Mouse (Mus musculus) stomach, embryonic 14.5 days (tissue): Measurements from ENCODE around the gene Gm11639. TPM values are rescaled to one million over a fixed set of nuclear protein-coding genes. Genes with fewer than 3 reads are reported as not detected.

Source experiments
- ATAC-seq: fragments of 200-750 bp; cut with Nextera tagmentation; 2 replicates; pipeline ENCODE4 v1.8.0; 2017; ENCODE audit warnings: low read depth, moderate TSS enrichment; ENCODE audit not compliant: insufficient number of reproducible peaks, insufficient read depth, low FRiP score
- H3K27ac ChIP-seq: fragments of 300-500 bp; sonication (generic); 2 replicates; pipeline ENCODE4 v1.5.1; 2014; ENCODE audit warnings: mild to moderate bottlenecking, low read length, moderate library complexity, mixed read lengths
- H3K27me3 ChIP-seq: fragments of 300-500 bp; sonication (generic); 2 replicates; pipeline ENCODE4 v1.6.1; 2014; ENCODE audit warnings: low read length, control low read depth, mixed read lengths; ENCODE audit not compliant: control insufficient read depth, insufficient read depth
- H3K36me3 ChIP-seq: fragments of 300-500 bp; sonication (generic); 2 replicates; pipeline ENCODE4 v1.6.1; 2014; ENCODE audit warnings: mild to moderate bottlenecking, control low read depth, low read length, moderate library complexity, mixed read lengths; ENCODE audit not compliant: control insufficient read depth, insufficient read depth
- H3K4me1 ChIP-seq: fragments of 300-500 bp; sonication (generic); 2 replicates; pipeline ENCODE4 v1.6.1; 2014; ENCODE audit warnings: low read length, control low read depth, mixed read lengths; ENCODE audit not compliant: control insufficient read depth, insufficient read depth
- H3K4me2 ChIP-seq: fragments of 300-500 bp; sonication (generic); replicated peaks from 2 replicates; pipeline ENCODE4 v1.6.1; 2014; ENCODE audit warnings: low read depth, low read length, control low read depth
- H3K4me3 ChIP-seq: fragments of 300-500 bp; sonication (generic); 2 replicates; pipeline ENCODE4 v1.5.1; 2014; ENCODE audit warnings: low read depth, low read length, control low read depth
- H3K9ac ChIP-seq: fragments of 300-500 bp; sonication (generic); replicated peaks from 2 replicates; pipeline ENCODE4 v1.6.1; 2014; ENCODE audit warnings: low read depth, mild to moderate bottlenecking, control low read depth, low read length, moderate library complexity, mixed read lengths
- H3K9me3 ChIP-seq: fragments of 300-500 bp; sonication (generic); 2 replicates; pipeline ENCODE4 v1.6.1; 2016; ENCODE audit warnings: low read depth, low read length, control low read depth; ENCODE audit not compliant: control insufficient read depth
- WGBS: fragments of 180-500 bp; shearing (Covaris S2); extraction: QIAGEN DNeasy Blood & Tissue Kit; methylation state at CpG from one replicate; pipeline ENCODE4 v1.1.7; 2014; 5-methylcytosine and 5-hydroxymethylcytosine counted together
- polyA plus RNA-seq: library from polyadenylated mRNA; unstranded; fragments of >200 nt; fragmentation: Nextera tagmentation; extraction: Ambion mirVana; gene quantifications from 2 replicates; pipeline ENCODE4 v1.2.1, GENCODE M21; 2014

Gm11639 gene
- polyA plus RNA-seq = 0.03 and 0.08 TPM in 2 replicates

GRCm38 (mm10) chr11:104685548-104685947, at the start of gene Gm11639:
Gm11639 (plus strand) TSS chr11:104685707.
- 0 out of 2 replicates have a peak, but pooled peaks have one; percentile 14 for ATAC-seq

GRCm38 (mm10) chr11:104637010-104637409, 48.5 kb upstream of the Gm11639 start:
- no peak overlapping the region for H3K9ac ChIP-seq
- no peaks in the 10 kb centered on the region for H3K4me1 ChIP-seq
- no peaks in the 10 kb centered on the region for H3K27me3 ChIP-seq
- H3K9me3 ChIP-seq = no peaks in the 10 kb centered on the region
- no peak for ATAC-seq
- H3K4me3 ChIP-seq = no peak overlapping the region
- WGBS = 90% methylated on average over 14 of the region's 14 CpGs
- no peaks in the 10 kb centered on the region for H3K36me3 ChIP-seq
- H3K27ac ChIP-seq = no peak overlapping the region
- H3K4me2 ChIP-seq = no peak overlapping the region

More at GRCm38 (mm10) chr11:104685548-104685947, at the start of gene Gm11639:
- H3K4me1 ChIP-seq = no peaks in the 10 kb centered on the region
- no peak within 1 kb of the TSS for H3K27ac ChIP-seq
- no peak within 1 kb of the TSS for H3K9ac ChIP-seq
- no peaks in the 10 kb centered on the region for H3K27me3 ChIP-seq
- H3K36me3 ChIP-seq = no peaks in the 10 kb centered on the region
- peak within 1 kb of the TSS; percentile 20; the same call in 1 of the 2 replicates for H3K4me2 ChIP-seq
- WGBS = 18% methylated on average over 23 of the region's 23 CpGs
- H3K9me3 ChIP-seq = no peaks in the 10 kb centered on the region
- no peak within 1 kb of the TSS for H3K4me3 ChIP-seq

DNA sequence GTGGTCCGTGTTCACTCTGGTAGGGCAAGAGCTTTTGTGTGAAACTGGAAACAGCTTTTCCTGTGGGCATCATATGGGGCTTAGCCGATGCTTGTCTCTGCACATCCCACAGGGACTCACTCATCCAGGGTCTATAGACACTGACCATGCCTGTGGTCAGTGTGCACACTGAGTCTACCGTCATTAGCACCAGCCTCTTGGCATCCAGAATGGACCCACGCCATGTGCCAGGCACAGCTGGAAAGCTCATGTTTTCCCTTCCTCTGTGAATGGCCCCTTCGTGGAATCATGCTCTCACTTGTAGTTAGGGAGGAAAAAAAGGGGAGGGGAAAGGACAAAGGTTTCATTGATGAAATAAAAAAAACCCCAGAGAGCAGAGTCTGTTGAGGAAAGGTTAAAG, 47.5 kb upstream of the Gm11639 start:
- H3K9me3 ChIP-seq = no peaks in the 10 kb centered on the region
- no peak overlapping the region for H3K27ac ChIP-seq
- no peaks in the 10 kb centered on the region for H3K4me1 ChIP-seq
- no peak overlapping the region for H3K4me2 ChIP-seq
- no peak overlapping the region for H3K9ac ChIP-seq
- H3K36me3 ChIP-seq = no peaks in the 10 kb centered on the region
- ATAC-seq = no peak
- WGBS = 75% methylated on average over 5 of the region's 5 CpGs
- H3K27me3 ChIP-seq = no peaks in the 10 kb centered on the region
- no peak overlapping the region for H3K4me3 ChIP-seq

- no peak for ATAC-seq
- no peak overlapping the region for H3K4me2 ChIP-seq
Observed at GRCm38 (mm10) chr11:104638906-104639305, 46.6 kb upstream of the Gm11639 start.

GRCm38 (mm10) chr11:104639634-104640033, 45.9 kb upstream of the Gm11639 start:
- no peaks in the 10 kb centered on the region for H3K9me3 ChIP-seq
- WGBS = 73% methylated on average over 9 of the region's 9 CpGs
- H3K4me1 ChIP-seq = no peaks in the 10 kb centered on the region
- no peak overlapping the region for H3K9ac ChIP-seq
- no peak overlapping the region for H3K4me2 ChIP-seq
- no peaks in the 10 kb centered on the region for H3K36me3 ChIP-seq
- H3K27me3 ChIP-seq = no peaks in the 10 kb centered on the region
- no peak overlapping the region for H3K4me3 ChIP-seq
- ATAC-seq = no peak
- H3K27ac ChIP-seq = no peak overlapping the region

More at GRCm38 (mm10) chr11:104638906-104639305, 46.6 kb upstream of the Gm11639 start:
- Histone ChIP-seq H3K9ac (no peak overlapping the region), H3K9me3 (no peaks in the 10 kb centered on the region), H3K36me3 (no peaks in the 10 kb centered on the region), H3K4me3 (no peak overlapping the region), H3K27me3 (no peaks in the 10 kb centered on the region), H3K4me1 (no peaks in the 10 kb centered on the region), H3K27ac (no peak overlapping the region)
- WGBS = 70% methylated on average over 2 of the region's 2 CpGs

- WGBS = 80% methylated on average over 10 of the region's 10 CpGs
- Histone ChIP-seq H3K9ac (no peak overlapping the region), H3K4me2 (no peak overlapping the region), H3K27me3 (no peaks in the 10 kb centered on the region), H3K9me3 (no peaks in the 10 kb centered on the region), H3K4me3 (no peak overlapping the region), H3K27ac (no peak overlapping the region), H3K36me3 (no peaks in the 10 kb centered on the region), H3K4me1 (no peaks in the 10 kb centered on the region)
- no peak for ATAC-seq
Observed at GRCm38 (mm10) chr11:104640894-104641293, 44.6 kb upstream of the Gm11639 start.

GRCm38 (mm10) chr11:104643236-104643635, 42.3 kb upstream of the Gm11639 start:
- H3K36me3 ChIP-seq = no peaks in the 10 kb centered on the region
- no peak for ATAC-seq
- no peaks in the 10 kb centered on the region for H3K9me3 ChIP-seq
- H3K27me3 ChIP-seq = no peaks in the 10 kb centered on the region
- H3K4me1 ChIP-seq = no peaks in the 10 kb centered on the region
- no peak overlapping the region for H3K9ac ChIP-seq
- no peak overlapping the region for H3K27ac ChIP-seq
- 80% methylated on average over 4 of the region's 4 CpGs for WGBS
- H3K4me3 ChIP-seq = no peak overlapping the region
- H3K4me2 ChIP-seq = no peak overlapping the region

- 88% methylated on average over 6 of the region's 6 CpGs for WGBS
- Histone ChIP-seq H3K36me3 (no peaks in the 10 kb centered on the region), H3K27ac (no peak overlapping the region), H3K27me3 (no peaks in the 10 kb centered on the region), H3K9me3 (no peaks in the 10 kb centered on the region), H3K9ac (no peak overlapping the region), H3K4me2 (no peak overlapping the region), H3K4me1 (no peaks in the 10 kb centered on the region), H3K4me3 (no peak overlapping the region)
- ATAC-seq = no peak
Observed at GRCm38 (mm10) chr11:104645402-104645801, 40.1 kb upstream of the Gm11639 start.

- no peak overlapping the region for H3K9ac ChIP-seq
- H3K4me1 ChIP-seq = no peaks in the 10 kb centered on the region
- no peaks in the 10 kb centered on the region for H3K27me3 ChIP-seq
- H3K4me3 ChIP-seq = no peak overlapping the region
- no peaks in the 10 kb centered on the region for H3K36me3 ChIP-seq
- no peak overlapping the region for H3K4me2 ChIP-seq
- no peak for ATAC-seq
- no peaks in the 10 kb centered on the region for H3K9me3 ChIP-seq
- H3K27ac ChIP-seq = no peak overlapping the region
- 63% methylated on average over 4 of the region's 4 CpGs for WGBS
Observed at GRCm38 (mm10) chr11:104646173-104646572, 39.3 kb upstream of the Gm11639 start.
